Mouse (Mus musculus) thymus, postnatal 36 days (tissue): ENCODE measurements at regions not wholly inside any gene's neighbourhood (a gene's known extent, or its start where the extent isn't known, plus 50 kb on each side); places are given as distances from the start of the nearest gene placed in this dataset.
"Not testable (repeated sequence)": the region's sequence is repeated elsewhere in the genome, so short reads cannot be mapped to it uniquely, and the experiment has no call there.

Source experiments
- DNase-seq, 2 experiments: peaks; one replicate each; pipeline ENCODE4 v3.0.0; 2022; ENCODE audit warnings: mixed read lengths in 2 of 2

DNA sequence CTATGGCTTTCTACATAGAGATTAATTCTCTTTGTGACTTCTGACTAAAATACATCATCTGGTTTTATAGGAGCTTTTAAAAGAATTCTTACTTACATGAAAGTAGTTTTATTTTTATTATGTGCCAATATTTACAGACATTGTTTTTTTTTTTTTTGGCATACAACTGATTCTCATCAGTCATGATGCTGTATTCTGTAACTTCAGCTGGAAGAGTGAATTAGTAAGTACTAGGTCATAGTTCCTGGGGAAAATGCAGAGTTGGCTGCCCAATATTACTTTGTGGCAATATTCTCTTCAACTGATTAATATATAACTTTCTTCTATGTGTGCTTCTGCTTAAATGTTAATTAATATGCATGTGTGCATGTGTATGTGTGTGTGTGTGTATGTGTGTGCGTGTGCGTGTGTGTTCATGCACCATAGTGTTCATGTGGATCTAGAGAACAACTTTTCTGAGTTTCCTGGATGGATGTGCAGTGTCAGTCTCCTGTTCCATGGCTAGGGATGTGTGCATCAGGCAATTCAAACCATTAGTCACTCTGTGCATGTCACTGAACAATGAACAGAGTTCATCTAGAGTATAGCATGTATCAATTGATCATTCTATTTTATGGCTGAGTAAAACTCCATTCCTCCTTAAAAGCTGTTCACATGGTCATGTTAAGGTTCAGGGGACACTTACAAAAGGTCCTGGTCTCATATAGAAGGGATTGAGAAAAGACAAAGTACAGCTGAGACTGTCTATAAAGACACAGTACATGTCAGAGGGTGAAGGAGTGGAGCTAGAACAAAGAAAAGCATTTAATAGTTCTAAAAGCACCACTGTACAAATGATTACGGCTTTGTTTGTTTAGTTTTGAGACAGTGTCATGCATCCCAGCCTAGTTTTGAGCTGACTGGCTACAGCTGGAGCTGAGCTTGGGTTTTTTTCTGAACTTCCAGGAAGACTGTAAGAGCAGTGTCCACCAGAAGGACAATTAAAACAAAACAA, 431.8 kb downstream of the Lmo7 start:
- DNase-seq, result no peak

- DNase-seq, result not testable (repeated sequence)
These were observed 420.7 kb downstream of the Lmo7 start for GRCm38 (mm10) chr14:102150410-102150809.

DNA sequence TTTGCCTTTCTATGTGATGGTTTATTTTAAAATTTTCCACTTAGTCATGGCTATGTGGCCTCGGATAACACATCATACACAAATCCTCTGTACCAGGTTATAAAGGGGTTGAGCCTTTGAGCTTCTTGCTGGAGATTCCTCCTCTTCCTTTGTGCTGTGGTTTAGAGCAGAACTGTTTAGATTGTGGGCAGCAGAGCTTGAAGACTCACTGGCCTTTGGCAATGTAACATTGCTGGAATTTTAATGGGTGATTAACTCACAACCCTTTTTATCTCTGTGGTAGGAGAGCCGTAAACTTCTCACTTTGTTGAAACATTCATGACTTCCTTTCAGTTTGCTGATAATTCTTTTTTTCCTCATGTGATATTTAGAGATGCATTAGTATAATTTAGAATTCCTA, 413.0 kb downstream of the Lmo7 start:
- DNase-seq, result no peak

DNA sequence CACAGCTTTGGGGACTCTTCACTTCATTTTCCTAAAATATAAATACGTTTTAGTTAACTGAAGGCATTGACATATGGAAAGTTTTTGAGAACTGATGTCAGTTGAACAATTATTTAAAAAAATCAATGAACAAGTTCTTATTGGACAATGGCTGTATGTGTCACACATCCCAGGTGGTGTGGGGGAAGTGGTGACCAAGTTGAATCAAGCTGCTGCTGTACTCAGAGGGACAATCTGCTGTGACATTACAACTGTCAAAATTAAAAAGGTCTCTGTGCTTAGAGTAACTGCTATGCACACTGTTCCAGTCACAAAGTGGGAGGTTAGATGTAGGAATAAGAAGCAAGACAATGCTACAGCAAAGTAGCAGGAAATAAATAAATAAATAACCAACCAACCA, 409.2 kb downstream of the Lmo7 start:
- DNase-seq, result no peak

- DNase-seq, result no peak
These were observed 388.4 kb downstream of the Lmo7 start for GRCm38 (mm10) chr14:102118166-102118565.

- no peak for DNase-seq
These were observed 376.4 kb downstream of the Lmo7 start for GRCm38 (mm10) chr14:102106165-102106564.

DNA sequence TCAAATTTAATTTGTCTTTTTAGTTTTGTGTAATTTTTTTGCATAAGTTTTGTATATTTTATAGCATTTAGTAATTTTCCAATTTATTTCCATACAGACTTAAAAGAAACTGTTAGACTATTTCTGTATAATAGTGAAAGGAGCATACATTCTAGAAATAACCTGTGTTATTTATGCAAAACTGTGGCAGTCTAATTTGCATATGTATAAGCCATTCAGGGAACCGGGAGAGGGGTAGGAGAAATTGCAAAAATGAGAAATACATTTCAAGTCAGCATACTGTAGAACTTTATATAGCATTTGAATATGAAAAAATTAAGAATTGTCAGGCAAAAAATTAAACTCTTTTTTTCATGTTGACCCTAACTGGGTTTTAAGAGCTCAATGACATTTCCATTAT, 364.3 kb downstream of the Lmo7 start:
- DNase-seq, result no peak

DNA sequence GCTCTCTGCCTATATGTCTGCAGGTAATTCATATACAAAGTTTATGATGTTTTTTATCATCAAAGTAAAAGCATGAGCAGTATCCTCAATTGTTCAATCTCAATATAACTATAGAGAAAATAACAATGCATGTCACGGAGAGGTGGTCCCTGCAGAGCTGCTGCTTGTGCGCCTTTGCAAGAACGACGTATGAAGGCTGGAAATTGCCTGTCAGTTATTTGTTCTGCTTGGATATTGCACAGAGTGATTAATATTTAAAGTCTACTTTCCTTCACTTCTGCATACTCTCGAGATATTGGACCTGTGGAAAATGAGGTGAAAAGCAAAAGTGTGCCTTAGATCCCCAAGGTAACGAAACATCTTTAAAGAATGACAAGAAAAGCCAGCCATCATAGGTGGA, 362.8 kb downstream of the Lmo7 start:
- no peak for DNase-seq

GRCm38 (mm10) chr14:102048932-102049331, 319.2 kb downstream of the Lmo7 start:
- DNase-seq, result no peak

DNA sequence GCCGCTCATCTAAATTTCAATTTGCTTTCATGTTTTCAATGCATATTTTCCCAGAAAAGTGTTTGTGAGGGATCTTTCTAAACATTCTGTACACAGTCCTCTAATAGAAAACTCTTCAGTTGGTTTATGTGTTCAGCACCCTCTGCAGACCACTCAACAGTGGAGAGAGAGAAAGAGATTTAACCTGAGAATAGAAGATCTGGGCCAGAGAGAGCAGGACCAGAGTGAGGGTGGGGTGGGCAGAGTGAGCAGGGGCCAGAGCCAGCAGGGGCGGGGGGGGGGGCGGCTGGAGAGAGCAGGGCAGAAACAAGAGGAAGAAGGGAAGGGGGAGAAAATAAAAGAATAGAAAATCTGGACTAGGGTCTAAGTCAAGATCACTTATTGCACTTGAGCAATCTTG, 318.7 kb downstream of the Lmo7 start:
- DNase-seq, result no peak

GRCm38 (mm10) chr14:102038145-102038544, 308.4 kb downstream of the Lmo7 start:
- DNase-seq, result no peak

GRCm38 (mm10) chr14:102037487-102037886, 307.7 kb downstream of the Lmo7 start:
- DNase-seq, result no peak

- no peak for DNase-seq
These were observed 301.5 kb downstream of the Lmo7 start for GRCm38 (mm10) chr14:102031047-102031903.

- no peak for DNase-seq
These were observed 294.9 kb downstream of the Lmo7 start for GRCm38 (mm10) chr14:102024646-102025045.

DNA sequence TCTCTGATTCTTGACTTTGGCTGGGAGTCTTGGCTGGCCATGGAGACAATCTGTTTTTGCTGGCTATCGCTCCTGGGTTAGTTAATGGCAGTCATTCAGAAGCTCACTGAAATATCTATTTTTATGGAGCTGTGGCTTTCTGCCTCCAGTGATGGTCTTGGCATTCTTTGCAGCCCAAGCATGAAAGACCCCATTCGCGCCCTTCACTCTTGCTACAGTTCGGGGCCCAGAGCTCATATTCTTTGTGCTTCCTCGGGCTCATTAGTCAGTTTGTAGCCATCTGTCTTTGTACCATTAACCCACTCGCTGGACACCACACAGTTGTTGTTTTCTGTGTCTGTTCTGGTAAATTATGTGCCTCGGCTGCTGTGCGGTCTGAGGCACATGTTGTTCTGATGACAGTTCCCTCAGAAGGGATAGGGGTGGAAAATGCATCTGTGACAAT, 290.4 kb downstream of the Lmo7 start:
- no peak for DNase-seq

DNA sequence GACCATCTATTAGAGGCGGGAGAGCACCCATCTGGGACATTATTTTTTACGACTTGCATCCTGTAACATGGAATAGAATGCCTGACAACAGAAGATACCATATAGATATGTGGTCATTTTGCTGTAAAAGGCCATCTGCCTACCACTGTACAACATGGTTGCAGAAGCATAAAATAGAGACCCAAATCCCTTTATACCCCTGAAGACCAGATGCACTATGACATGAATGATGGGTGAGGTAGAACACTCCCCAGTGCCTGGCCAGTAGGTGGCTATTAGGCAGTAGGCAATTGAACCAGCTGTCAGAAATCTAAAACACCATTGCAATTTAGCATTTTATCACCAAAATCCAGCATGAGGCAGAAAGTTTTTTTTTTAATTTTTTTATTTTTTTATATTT, 289.6 kb downstream of the Lmo7 start:
- DNase-seq, result no peak

- DNase-seq, result no peak
These were observed 286.8 kb downstream of the Lmo7 start for GRCm38 (mm10) chr14:102016572-102016971.

GRCm38 (mm10) chr14:102014976-102015603, 285.3 kb downstream of the Lmo7 start:
- DNase-seq, result no peak

- no peak for DNase-seq
These were observed 283.5 kb downstream of the Lmo7 start for GRCm38 (mm10) chr14:102013238-102013637.

DNA sequence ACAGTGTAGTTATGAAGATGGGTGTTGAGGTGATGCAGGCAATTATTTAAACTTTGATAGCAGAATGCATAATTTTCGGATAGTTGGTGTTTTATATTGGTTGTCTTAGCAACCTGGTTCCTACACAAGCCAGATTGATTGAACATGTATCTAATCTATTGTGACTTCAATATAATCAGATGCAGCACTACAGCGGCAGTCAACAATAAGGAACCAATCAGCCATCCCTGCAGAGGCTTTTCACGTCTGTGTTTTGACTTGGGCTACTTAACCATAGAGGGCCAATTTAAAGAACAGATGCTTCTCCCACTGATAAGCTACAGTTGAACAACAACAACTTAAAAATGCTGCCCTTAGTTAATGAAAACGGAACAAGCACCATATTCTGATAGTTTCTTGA, 267.8 kb downstream of the Lmo7 start:
- DNase-seq, result no peak

GRCm38 (mm10) chr14:101984401-101984800, 254.6 kb downstream of the Lmo7 start:
- no peak for DNase-seq
